Mouse (Mus musculus) heart, embryonic 15.5 days (tissue): ENCODE measurements around the gene Agbl1. TPM values are rescaled to one million over a fixed set of nuclear protein-coding genes. Genes with fewer than 3 reads are reported as not detected.
"Not testable (repeated sequence)": the region's sequence is repeated elsewhere in the genome, so short reads cannot be mapped to it uniquely, and the experiment has no call there.

Experiments
- ATAC-seq: fragments of 200-750 bp; cut with Nextera tagmentation; replicated peaks from 2 replicates; pipeline ENCODE4 v1.8.0; 2017; ENCODE audit warnings: low read depth, moderate TSS enrichment; ENCODE audit not compliant: insufficient number of reproducible peaks, insufficient read depth, low FRiP score
- H3K27ac ChIP-seq: fragments of 300-500 bp; sonication (generic); 2 replicates; pipeline ENCODE4 v1.5.1; 2015; ENCODE audit warnings: mild to moderate bottlenecking, inconsistent platforms
- H3K27me3 ChIP-seq: fragments of 300-500 bp; sonication (generic); 2 replicates; pipeline ENCODE4 v1.6.1; 2015; ENCODE audit warnings: inconsistent platforms
- H3K36me3 ChIP-seq: fragments of 300-500 bp; sonication (generic); 2 replicates; pipeline ENCODE4 v1.6.1; 2015; ENCODE audit warnings: mild to moderate bottlenecking, inconsistent platforms
- H3K4me1 ChIP-seq: fragments of 300-500 bp; sonication (generic); replicated peaks from 2 replicates; pipeline ENCODE4 v1.6.1; 2015; ENCODE audit warnings: inconsistent platforms
- H3K4me2 ChIP-seq: fragments of 300-500 bp; sonication (generic); 2 replicates; pipeline ENCODE4 v1.6.1; 2015; ENCODE audit warnings: inconsistent platforms, mild to moderate bottlenecking, moderate library complexity
- H3K4me3 ChIP-seq: fragments of 300-500 bp; sonication (generic); 2 replicates; pipeline ENCODE4 v1.5.1; 2015; ENCODE audit warnings: mild to moderate bottlenecking, inconsistent platforms
- H3K9ac ChIP-seq: fragments of 300-500 bp; sonication (generic); 2 replicates; pipeline ENCODE4 v1.6.1; 2015; ENCODE audit warnings: mild to moderate bottlenecking, inconsistent platforms
- H3K9me3 ChIP-seq: fragments of 300-500 bp; sonication (generic); replicated peaks from 2 replicates; pipeline ENCODE4 v1.6.1; 2016; ENCODE audit warnings: inconsistent platforms
- WGBS: fragments of 180-500 bp; shearing (Covaris S2); methylation state at CpG from one replicate; pipeline ENCODE4 v1.1.7; 2015; ENCODE audit warnings: mixed read lengths; 5-methylcytosine and 5-hydroxymethylcytosine counted together
- polyA plus RNA-seq: library from polyadenylated mRNA; unstranded; fragments of >200 nt; fragmentation: Nextera tagmentation; extraction: Ambion mirVana; gene quantifications from 2 replicates; pipeline ENCODE4 v1.2.1, GENCODE M21; 2015

The Agbl1 gene
- 0.05 TPM in 1 of 2 replicates, not detected in the other for polyA plus RNA-seq

GRCm38 (mm10) chr7:76229311-76229937 lies at the start of gene Agbl1:
Gene Agbl1 (plus strand): TSS chr7:76229887.
- 50% methylated on average over 7 of the region's 7 CpGs for WGBS
- ATAC-seq, result 0 out of 2 replicates have a peak, but pooled peaks have one; percentile 27
- H3K4me2 ChIP-seq, result no peak within 1 kb of the TSS

GRCm38 (mm10) chr7:76185005-76185658 lies 44.6 kb upstream of the Agbl1 start:
- no peaks in the 10 kb centered on the region for H3K27me3 ChIP-seq
- H3K9me3 ChIP-seq, result no peaks in the 10 kb centered on the region
- H3K4me3 ChIP-seq, result no peak overlapping the region
- no peak overlapping the region for H3K27ac ChIP-seq
- no peak overlapping the region for H3K4me2 ChIP-seq
- 0 out of 2 replicates have a peak, but pooled peaks have one; percentile 22 for ATAC-seq
- no peaks in the 10 kb centered on the region for H3K36me3 ChIP-seq
- no peaks in the 10 kb centered on the region for H3K4me1 ChIP-seq
- no peak overlapping the region for H3K9ac ChIP-seq
- WGBS, result 57% methylated on average over 7 of the region's 7 CpGs

More at GRCm38 (mm10) chr7:76229311-76229937, at the start of gene Agbl1:
- Histone ChIP-seq H3K36me3 (no peaks in the 10 kb centered on the region), H3K4me3 (no peak within 1 kb of the TSS), H3K4me1 (no peaks in the 10 kb centered on the region), H3K27me3 (peaks cover 6% of the 10 kb centered on the region; the same call in 1 of the 2 replicates), H3K9ac (no peak within 1 kb of the TSS), H3K27ac (no peak within 1 kb of the TSS), H3K9me3 (no peaks in the 10 kb centered on the region)

- Histone ChIP-seq H3K4me2 (no peak overlapping the region), H3K9ac (no peak overlapping the region), H3K4me3 (no peak overlapping the region), H3K27ac (no peak overlapping the region), H3K27me3 (no peaks in the 10 kb centered on the region), H3K9me3 (no peaks in the 10 kb centered on the region), H3K36me3 (no peaks in the 10 kb centered on the region), H3K4me1 (no peaks in the 10 kb centered on the region)
- 60% methylated on average over 6 of the region's 6 CpGs for WGBS
- ATAC-seq, result no peak
Observed at GRCm38 (mm10) chr7:76185681-76186121, 44.0 kb upstream of the Agbl1 start.

- Histone ChIP-seq H3K9me3 (no peaks in the 10 kb centered on the region), H3K36me3 (no peaks in the 10 kb centered on the region), H3K4me3 (no peak overlapping the region), H3K27ac (no peak overlapping the region), H3K4me2 (no peak overlapping the region), H3K4me1 (0 out of 2 replicates have a peak, but pooled peaks cover 2% of the 10 kb centered on the region), H3K9ac (no peak overlapping the region), H3K27me3 (no peaks in the 10 kb centered on the region)
- ATAC-seq, result no peak
- 52% methylated on average over 4 of the region's 4 CpGs for WGBS
Observed at GRCm38 (mm10) chr7:76218546-76218945, 11.1 kb upstream of the Agbl1 start.

- Histone ChIP-seq H3K4me1 (0 out of 2 replicates have a peak, but pooled peaks cover 2% of the 10 kb centered on the region), H3K9ac (no peak overlapping the region), H3K27ac (no peak overlapping the region), H3K36me3 (no peaks in the 10 kb centered on the region), H3K9me3 (no peaks in the 10 kb centered on the region), H3K4me2 (no peak overlapping the region), H3K27me3 (no peaks in the 10 kb centered on the region), H3K4me3 (no peak overlapping the region)
- WGBS, result 76% methylated on average over 7 of the region's 7 CpGs
- no peak for ATAC-seq
Observed at GRCm38 (mm10) chr7:76219797-76220469, 9.8 kb upstream of the Agbl1 start.

GRCm38 (mm10) chr7:76222691-76223090 lies 7.0 kb upstream of the Agbl1 start:
- WGBS, result 64% methylated on average over 2 of the region's 2 CpGs
- H3K9me3 ChIP-seq, result no peaks in the 10 kb centered on the region
- H3K9ac ChIP-seq, result no peak overlapping the region
- H3K4me2 ChIP-seq, result no peak overlapping the region
- H3K27me3 ChIP-seq, result no peaks in the 10 kb centered on the region
- H3K27ac ChIP-seq, result no peak overlapping the region
- no peak for ATAC-seq
- no peaks in the 10 kb centered on the region for H3K36me3 ChIP-seq
- 0 out of 2 replicates have a peak, but pooled peaks cover 2% of the 10 kb centered on the region for H3K4me1 ChIP-seq
- no peak overlapping the region for H3K4me3 ChIP-seq

- H3K9me3 ChIP-seq, result no peaks in the 10 kb centered on the region
- H3K36me3 ChIP-seq, result no peaks in the 10 kb centered on the region
- H3K4me2 ChIP-seq, result no peak overlapping the region
- H3K27ac ChIP-seq, result no peak overlapping the region
- no peaks in the 10 kb centered on the region for H3K4me1 ChIP-seq
- H3K27me3 ChIP-seq, result peaks cover 6% of the 10 kb centered on the region; the same call in 1 of the 2 replicates
- H3K9ac ChIP-seq, result no peak overlapping the region
- no peak for ATAC-seq
- WGBS, result 34% methylated on average over 2 of the region's 2 CpGs
- no peak overlapping the region for H3K4me3 ChIP-seq
Observed at GRCm38 (mm10) chr7:76228881-76229280, 806 bp upstream of the Agbl1 start.

GRCm38 (mm10) chr7:76234321-76234720 lies 4.6 kb downstream of the Agbl1 start:
- Histone ChIP-seq H3K27me3 (peaks cover 5% of the 10 kb centered on the region; the same call in 1 of the 2 replicates), H3K9ac (no peak overlapping the region), H3K4me1 (no peaks in the 10 kb centered on the region), H3K9me3 (no peaks in the 10 kb centered on the region), H3K4me2 (no peak overlapping the region), H3K4me3 (no peak overlapping the region), H3K27ac (no peak overlapping the region), H3K36me3 (no peaks in the 10 kb centered on the region)
- WGBS, result 81% methylated on average over 2 of the region's 2 CpGs
- ATAC-seq, result no peak

GRCm38 (mm10) chr7:76237497-76237896 lies 7.8 kb downstream of the Agbl1 start:
- no peaks in the 10 kb centered on the region for H3K27me3 ChIP-seq
- H3K27ac ChIP-seq, result no peak overlapping the region
- 71% methylated on average over 4 of the region's 4 CpGs for WGBS
- H3K4me3 ChIP-seq, result no peak overlapping the region
- no peak overlapping the region for H3K9ac ChIP-seq
- ATAC-seq, result no peak
- H3K4me1 ChIP-seq, result no peaks in the 10 kb centered on the region
- H3K36me3 ChIP-seq, result no peaks in the 10 kb centered on the region
- H3K4me2 ChIP-seq, result no peak overlapping the region
- H3K9me3 ChIP-seq, result no peaks in the 10 kb centered on the region

- H3K4me1 ChIP-seq, H3K4me3 ChIP-seq, H3K9me3 ChIP-seq, H3K9ac ChIP-seq, H3K27ac ChIP-seq, H3K4me2 ChIP-seq, ATAC-seq, H3K27me3 ChIP-seq, H3K36me3 ChIP-seq: not testable (repeated sequence)
- WGBS, result 92% methylated on average over 17 of the region's 18 CpGs
Observed at GRCm38 (mm10) chr7:76244839-76245238, 15.2 kb downstream of the Agbl1 start.

- Histone ChIP-seq H3K36me3 (no peaks in the 10 kb centered on the region), H3K27ac (no peak overlapping the region), H3K9me3 (no peaks in the 10 kb centered on the region), H3K4me2 (no peak overlapping the region), H3K4me3 (no peak overlapping the region), H3K9ac (no peak overlapping the region), H3K27me3 (no peaks in the 10 kb centered on the region), H3K4me1 (no peaks in the 10 kb centered on the region)
- no peak for ATAC-seq
Observed at GRCm38 (mm10) chr7:76275061-76275460, 45.4 kb downstream of the Agbl1 start.
